Mouse (Mus musculus) ES-Bruce4 (cell line): ENCODE measurements around the gene Gm2a.

Experiments
- CTCF ChIP-seq: IDR thresholded peaks from one replicate; pipeline ENCODE4 v1.8.1; 2011; ENCODE audit warnings: low read depth, low read length
- EP300 ChIP-seq: IDR thresholded peaks from 2 replicates; pipeline ENCODE4 v1.6.1; 2011; ENCODE audit warnings: low read depth, low read length; ENCODE audit not compliant: insufficient read depth
- POLR2A ChIP-seq: IDR thresholded peaks from one replicate; pipeline ENCODE4 v1.8.1; 2011; ENCODE audit warnings: low read length; ENCODE audit not compliant: insufficient read depth

DNA sequence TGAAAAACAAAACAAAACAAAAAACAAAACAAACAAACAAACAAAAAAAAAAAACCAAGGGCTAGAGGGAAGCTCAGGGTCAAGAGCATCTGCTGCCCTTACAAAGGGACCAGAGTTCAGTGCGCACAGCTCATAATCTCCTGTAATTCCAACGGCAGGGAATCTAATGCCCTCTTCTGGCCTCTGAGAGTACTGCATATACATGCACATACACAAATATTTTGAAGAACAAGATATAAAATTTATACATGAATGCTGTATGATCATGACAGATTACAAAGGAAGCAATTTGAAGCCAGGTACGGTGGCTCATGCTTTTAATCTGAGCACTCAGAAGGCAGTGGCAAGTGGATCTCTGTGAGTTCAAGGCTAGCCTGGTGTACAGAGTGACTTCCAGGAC, 40.4 kb upstream of the Gm2a start:
- no peak for TF ChIP-seq POLR2A
- TF ChIP-seq CTCF = peak; percentile 21
- no peak for TF ChIP-seq EP300
